Mouse (Mus musculus) embryo, embryonic 11 days (tissue): ENCODE data around the gene Dst.
"Not testable (repeated sequence)": the region's sequence is repeated elsewhere in the genome, so short reads cannot be mapped to it uniquely, and the experiment has no call there.

Experiments used
- DNase-seq: peaks from one replicate; pipeline ENCODE4 v3.0.0-alpha.2; 2015

Dst gene

GRCm38 (mm10) chr1:34306741-34307140 is 398.7 kb downstream of the Dst start:
- DNase-seq: no peak

DNA sequence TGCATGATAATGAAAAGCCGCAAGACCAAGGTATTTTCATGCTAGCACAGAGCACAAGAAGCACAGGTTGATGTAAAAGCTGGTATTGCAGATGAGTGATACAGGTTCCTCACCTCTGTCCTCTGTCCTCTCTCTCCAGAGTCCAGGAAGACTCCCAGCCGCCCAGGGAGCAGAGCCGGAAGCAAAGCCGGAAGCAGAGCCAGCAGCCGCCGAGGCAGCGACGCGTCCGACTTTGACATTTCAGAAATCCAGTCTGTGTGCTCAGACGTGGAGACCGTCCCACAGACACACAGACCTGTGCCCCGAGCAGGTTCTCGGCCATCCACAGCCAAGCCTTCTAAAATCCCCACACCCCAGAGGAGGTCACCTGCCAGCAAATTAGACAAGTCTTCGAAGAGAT is 399.2 kb downstream of the Dst start:
- no peak for DNase-seq

- DNase-seq: not testable (repeated sequence)
These were observed 400.8 kb downstream of the Dst start for GRCm38 (mm10) chr1:34308841-34309240.

- no peak for DNase-seq
These were observed 401.4 kb downstream of the Dst start for GRCm38 (mm10) chr1:34309396-34309795.

DNA sequence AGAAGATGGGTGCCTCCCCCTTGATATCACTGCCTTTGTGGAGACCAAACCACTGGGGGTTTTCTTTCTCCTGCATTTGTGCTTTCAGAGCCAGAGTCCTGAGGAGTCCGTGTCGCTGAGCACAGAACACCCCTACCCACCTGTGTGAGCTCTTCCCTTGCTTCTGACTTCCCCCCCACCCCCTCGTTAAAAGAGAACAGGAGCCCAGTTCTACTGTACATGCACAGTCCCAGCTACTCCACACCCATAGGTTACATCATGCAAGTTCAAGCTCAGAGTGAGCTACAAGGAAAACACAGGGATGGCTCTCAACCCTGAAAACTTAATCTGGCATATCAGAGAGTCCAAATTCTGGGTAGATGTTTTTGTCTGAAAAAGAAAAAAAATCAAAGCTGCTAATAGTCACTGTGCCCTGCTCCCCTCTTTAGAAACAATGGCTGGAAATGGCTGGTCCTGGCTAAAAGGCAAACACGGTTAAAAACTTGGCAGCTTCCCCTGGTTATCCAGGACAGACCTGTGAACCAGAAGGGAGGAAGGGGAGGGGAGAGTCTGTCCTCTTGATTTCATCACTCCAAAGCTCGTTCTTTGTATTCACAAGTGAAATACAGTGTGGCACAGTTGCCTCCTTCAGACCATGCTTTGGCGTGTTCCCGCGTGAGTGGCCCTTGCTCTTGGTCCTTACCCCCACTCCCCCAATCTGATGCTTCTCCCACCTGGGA is 402.7 kb downstream of the Dst start:
- DNase-seq: no peak

DNA sequence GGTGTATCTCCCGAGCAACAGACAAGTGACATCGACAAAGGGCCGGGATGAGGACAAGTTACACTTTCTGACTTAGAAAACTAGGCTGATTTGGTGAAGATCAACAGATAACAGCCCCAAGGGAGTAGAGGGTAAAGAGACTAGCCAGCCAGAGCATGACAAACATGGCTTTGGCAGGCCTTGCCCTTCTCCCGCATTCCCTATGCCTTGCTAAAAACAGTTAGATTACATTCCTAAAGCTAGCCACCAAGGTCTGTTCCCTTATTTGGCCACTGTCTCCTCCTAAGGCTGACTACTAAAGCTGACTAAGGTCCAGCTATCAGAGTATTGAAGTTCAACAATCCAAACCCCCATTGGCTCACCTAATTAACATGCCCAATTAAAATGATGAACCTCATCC is 404.8 kb downstream of the Dst start:
- DNase-seq: no peak

DNA sequence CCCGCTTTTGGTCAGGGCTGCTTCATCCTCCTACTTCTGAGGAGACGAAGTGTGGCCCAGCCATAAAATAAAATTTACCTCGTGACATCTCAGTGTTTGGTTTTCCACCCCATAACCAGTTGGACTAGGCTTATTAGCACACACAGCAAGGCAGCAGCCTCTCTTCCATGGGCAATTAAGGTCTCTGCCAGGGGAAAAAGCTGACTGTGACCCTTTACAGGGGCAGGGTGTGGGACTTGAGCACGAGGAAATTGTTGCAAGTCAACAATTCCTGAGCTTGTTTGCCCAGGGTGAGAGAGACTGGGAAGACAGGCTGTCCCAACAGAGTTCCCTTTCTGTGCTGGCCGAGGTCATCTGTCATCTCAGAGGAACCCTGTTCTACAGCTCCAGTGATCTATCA is 407.4 kb downstream of the Dst start:
- no peak for DNase-seq

GRCm38 (mm10) chr1:34324255-34324654 is 416.2 kb downstream of the Dst start:
- no peak for DNase-seq

- DNase-seq: no peak
These were observed 420.6 kb downstream of the Dst start for GRCm38 (mm10) chr1:34328606-34329005.

GRCm38 (mm10) chr1:34331767-34332166 is 423.7 kb downstream of the Dst start:
- no peak for DNase-seq
